Mouse (Mus musculus): ENCODE data around the gene Gcg. TPM values are rescaled to one million over a fixed set of nuclear protein-coding genes. Genes with fewer than 3 reads are reported as not detected.
A peak's percentile ranks its signal among the peaks of the same experiment; 100 is the strongest.

Gene Gcg
- total RNA-seq, 2 experiments from 2014 or later, result 3.3 TPM; not detected in 1

GRCm38 (mm10) chr2:62460815-62461450 lies 22.5 kb downstream of the Gcg start:
- ATAC-seq (replicated peaks; ENCODE audit: low FRiP score, poor library complexity, severe bottlenecking), result no peak

- ATAC-seq (replicated peaks; ENCODE audit: low FRiP score, poor library complexity, severe bottlenecking), result no peak
Measured at GRCm38 (mm10) chr2:62460231-62460710, 23.2 kb downstream of the Gcg start.

GRCm38 (mm10) chr2:62459241-62460174 lies 23.9 kb downstream of the Gcg start:
- no peak for ATAC-seq (replicated peaks; ENCODE audit: low FRiP score, poor library complexity, severe bottlenecking)

- ATAC-seq (replicated peaks; ENCODE audit: low FRiP score, poor library complexity, severe bottlenecking), result 0 out of 2 replicates have a peak, but pooled peaks have one; percentile 53
Measured at GRCm38 (mm10) chr2:62458070-62458469, 25.4 kb downstream of the Gcg start.

DNA sequence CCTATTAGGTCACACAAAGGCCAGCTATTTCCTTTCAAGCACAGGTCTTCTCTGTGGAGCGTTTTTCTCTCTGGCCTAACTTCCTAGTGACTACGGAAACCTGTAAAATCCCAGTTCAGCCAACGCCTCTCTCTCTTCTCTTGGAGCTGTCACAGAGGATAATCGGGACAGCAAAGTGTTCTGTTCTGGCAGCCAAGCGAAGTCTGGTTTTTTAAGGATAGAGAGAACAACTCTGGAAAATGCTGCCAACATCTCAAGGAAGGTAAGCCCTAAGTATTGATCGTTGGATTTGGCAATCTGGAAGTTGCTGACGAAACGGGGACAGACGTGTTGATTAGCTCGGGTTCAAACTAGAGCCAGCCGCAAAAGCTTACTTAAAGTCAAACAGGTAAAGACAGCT lies 28.5 kb downstream of the Gcg start:
- no peak for ATAC-seq (replicated peaks; ENCODE audit: low FRiP score, poor library complexity, severe bottlenecking)

DNA sequence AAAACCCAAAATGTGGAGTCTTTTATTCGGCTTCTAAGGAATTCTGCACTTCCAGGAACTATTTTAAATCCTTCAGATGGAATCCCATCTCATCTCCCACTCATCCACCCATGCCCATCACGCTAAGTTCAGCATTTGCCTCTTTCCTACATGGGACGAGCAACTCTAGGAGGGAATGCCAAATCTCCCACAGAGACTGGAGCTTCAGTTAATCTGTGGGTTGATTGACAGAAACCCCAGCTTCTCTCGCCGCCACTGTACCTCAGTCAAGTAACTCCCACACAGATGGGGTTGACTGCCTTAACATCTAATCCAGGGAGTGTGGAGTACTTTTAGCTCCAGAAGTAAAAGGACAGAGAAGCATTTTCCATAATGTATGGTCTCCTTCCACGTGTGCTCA lies 29.4 kb downstream of the Gcg start:
- ATAC-seq (replicated peaks; ENCODE audit: low FRiP score, poor library complexity, severe bottlenecking), result no peak

GRCm38 (mm10) chr2:62450364-62450763 lies 33.1 kb downstream of the Gcg start:
- ATAC-seq (replicated peaks; ENCODE audit: low FRiP score, poor library complexity, severe bottlenecking), result no peak

DNA sequence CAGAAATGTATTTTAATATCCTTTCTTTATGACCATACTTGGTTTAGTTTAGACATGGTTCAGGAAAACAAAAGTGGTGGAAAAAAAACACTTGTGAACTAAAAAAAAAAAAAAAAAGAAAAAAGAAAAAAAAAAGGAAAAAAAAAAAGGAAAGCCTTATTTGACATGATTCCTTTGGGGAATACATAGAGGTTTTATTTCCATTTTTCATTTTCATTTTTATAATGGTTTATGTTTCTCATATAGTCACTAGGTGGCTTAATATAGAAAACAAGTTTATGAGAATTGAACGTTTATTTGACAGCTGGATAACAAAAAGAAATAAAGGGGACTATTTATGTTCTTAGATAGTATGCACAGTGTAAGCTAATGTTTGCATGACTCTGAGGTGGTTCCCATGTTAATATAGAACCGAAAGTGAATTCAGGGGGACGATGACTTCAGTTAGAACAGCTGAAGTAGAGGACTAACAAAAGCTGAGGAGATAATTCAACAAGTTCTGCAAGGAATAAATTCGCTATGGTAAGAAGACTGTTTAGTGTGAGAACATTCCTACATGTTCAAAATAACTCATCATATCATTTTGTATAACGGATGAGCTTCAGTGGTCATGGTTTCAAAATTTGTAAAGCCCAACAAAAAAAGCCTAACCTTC lies 33.6 kb downstream of the Gcg start:
- ATAC-seq (replicated peaks; ENCODE audit: low FRiP score, poor library complexity, severe bottlenecking), result no peak

DNA sequence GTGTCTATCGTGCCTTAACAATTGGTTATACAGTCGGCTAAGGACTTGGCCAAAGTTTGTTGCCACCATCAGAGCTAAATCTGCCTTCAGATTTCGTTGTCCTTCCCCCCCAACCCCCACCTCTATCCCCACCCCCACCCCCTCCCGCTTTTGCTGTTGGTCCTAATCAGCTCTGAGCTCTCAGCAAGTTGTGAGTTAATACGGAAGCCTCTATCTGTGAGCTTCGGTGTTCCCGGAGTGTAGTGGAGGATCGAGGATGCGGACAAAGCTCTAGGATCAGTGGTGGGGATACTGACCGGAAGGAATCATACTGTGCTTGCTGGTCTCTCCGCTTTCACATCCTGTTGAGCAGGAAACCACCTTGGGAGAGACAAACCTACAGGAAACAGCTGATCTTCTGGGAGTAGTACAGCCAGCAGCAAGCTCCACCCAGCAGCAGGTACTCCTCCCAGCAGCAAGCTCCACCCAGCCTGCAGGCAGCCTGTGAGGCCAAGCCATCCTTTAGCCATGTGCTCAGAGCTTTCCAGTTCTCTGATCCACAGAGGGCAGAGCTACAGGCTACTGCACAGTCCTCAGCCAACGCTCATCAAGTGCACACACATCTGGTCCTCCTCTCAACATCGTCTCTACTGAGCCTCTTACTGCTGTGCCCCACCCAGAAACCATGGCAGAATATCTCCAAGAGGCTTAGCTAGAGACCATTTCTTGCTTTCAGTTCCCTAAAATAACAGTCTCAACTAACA lies 42.5 kb downstream of the Gcg start:
- ATAC-seq (replicated peaks; ENCODE audit: low FRiP score, poor library complexity, severe bottlenecking), result peak; percentile 99

DNA sequence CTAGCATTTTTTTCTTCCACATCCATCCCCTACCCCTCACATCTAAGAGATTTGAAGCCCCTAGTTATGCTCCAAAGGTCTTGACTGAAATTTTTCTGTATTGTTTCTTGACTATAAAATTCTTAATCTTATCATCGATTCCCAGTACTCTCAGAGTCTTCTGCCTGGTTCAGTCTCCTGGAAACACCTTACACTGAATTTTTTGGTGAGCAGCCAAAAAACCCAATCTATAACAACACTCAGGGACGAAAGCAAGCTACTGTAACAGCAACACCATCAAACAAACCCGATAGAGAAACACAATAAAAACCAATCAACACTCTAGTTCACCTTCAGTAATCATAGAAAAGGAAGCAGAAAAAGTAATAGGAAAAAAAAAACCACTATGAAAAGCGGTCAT lies 43.4 kb downstream of the Gcg start:
- no peak for ATAC-seq (replicated peaks; ENCODE audit: low FRiP score, poor library complexity, severe bottlenecking)

DNA sequence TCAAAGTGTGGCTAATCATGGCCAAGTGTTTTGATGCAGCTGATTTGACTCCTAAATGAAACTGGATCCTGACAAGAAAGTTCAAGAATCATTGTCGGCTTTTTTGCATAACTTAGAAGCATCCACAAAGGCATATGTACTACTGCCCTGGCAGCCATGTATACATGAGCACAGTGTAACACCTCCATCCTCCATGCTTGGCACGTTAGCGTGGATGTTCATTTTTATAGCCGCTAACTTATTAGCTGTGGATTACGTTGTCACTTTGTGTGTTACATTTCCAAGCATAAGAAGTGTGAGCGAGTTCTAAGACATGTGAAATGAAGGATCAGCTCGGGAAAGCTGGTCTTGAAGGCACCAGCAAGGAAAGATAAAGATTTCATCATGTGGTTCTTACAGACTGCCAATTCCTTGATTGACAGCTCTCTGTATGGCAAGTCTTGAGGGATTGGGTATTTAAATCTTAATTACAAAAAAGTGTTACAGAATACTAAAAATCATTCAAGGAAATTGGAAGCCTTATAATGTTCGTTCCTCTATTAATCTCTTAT lies 52.1 kb downstream of the Gcg start:
- ATAC-seq (replicated peaks; ENCODE audit: low FRiP score, poor library complexity, severe bottlenecking), result no peak

DNA sequence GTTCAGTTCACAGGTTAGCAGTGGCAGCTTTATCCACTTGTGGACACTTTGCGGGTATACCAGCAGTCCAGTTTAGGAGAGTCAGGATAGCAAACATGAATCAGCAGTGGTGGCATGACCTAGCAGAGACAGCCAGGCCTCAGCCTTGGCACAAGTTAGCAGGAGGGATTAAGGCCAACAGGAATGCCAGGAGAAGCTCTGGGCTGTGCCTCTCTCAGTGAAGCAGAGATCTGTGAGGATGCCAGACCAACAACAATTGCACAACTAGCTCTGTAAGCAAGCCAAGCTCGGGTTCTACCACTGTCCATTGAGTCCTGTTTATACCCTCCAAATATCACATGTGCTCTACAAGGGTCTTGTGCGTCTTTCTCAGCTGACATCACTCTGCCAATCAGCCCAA lies 57.5 kb downstream of the Gcg start:
- no peak for ATAC-seq (replicated peaks; ENCODE audit: low FRiP score, poor library complexity, severe bottlenecking)

Other genes with a start within 250 kb of the Gcg start
- 2.5 and 3.3 TPM in 2 replicates for gene Dpp4, start 71.4 kb downstream of the Gcg start, total RNA-seq (2015; ENCODE audit: low replicate concordance)
- 2.6 and 3.2 TPM in 2 replicates for gene Dpp4, start 71.4 kb downstream of the Gcg start, total RNA-seq (2017; ENCODE audit: low replicate concordance)
- 0.96 and 3.1 TPM in 2 replicates for gene Fap, start 90.4 kb upstream of the Gcg start, total RNA-seq (2015; ENCODE audit: low replicate concordance)
- gene Fap, start 90.4 kb upstream of the Gcg start, total RNA-seq (2017; ENCODE audit: low replicate concordance), result 1.6 and 1.7 TPM in 2 replicates
- 26.3 and 28.8 TPM in 2 replicates for gene Ifih1, start 162.6 kb upstream of the Gcg start, total RNA-seq (2015; ENCODE audit: low replicate concordance)
- gene Ifih1, start 162.6 kb upstream of the Gcg start, total RNA-seq (2017; ENCODE audit: low replicate concordance), result 39.8 and 51.7 TPM in 2 replicates
- 29.8 and 37.0 TPM in 2 replicates for gene Gca, start 180.6 kb upstream of the Gcg start, total RNA-seq (2015; ENCODE audit: low replicate concordance)
- gene Gca, start 180.6 kb upstream of the Gcg start, total RNA-seq (2017; ENCODE audit: low replicate concordance), result 13.7 and 21.0 TPM in 2 replicates

Measured in erythroblast, adult 5-6 weeks (primary cell).